Mouse (Mus musculus): ENCODE results near the gene Atxn2l. TPM values are rescaled to one million over a fixed set of nuclear protein-coding genes. Genes with fewer than 3 reads are reported as not detected.

Atxn2l gene
- polyA plus RNA-seq, 1 experiment from 2014 or later, result 22.1 TPM

- Histone ChIP-seq H3K36me3 (ENCODE audit: insufficient read depth, low read length) (no peaks in the 10 kb centered on the region), H3K4me2 (replicated peaks; ENCODE audit: low read depth, low read length) (no peak overlapping the region), H3K4me3 (ENCODE audit: low read depth, low read length) (no peak overlapping the region), H3K4me1 (ENCODE audit: insufficient read depth, low read depth, low read length) (no peaks in the 10 kb centered on the region; the same call in 1 of the 2 replicates), H3K9me3 (ENCODE audit: low read length) (no peaks in the 10 kb centered on the region), H3K9ac (replicated peaks; ENCODE audit: low read depth) (no peak overlapping the region), H3K27ac (ENCODE audit: low read length) (no peak overlapping the region), H3K27me3 (replicated peaks; ENCODE audit: insufficient read depth, low read length) (no peaks in the 10 kb centered on the region)
- DNase-seq (ENCODE audit: low spot score) (no peak), ATAC-seq (no peak)
- WGBS, result 60% methylated on average over 1 of the region's 1 CpGs
- TF ChIP-seq EP300 (IDR thresholded peaks at IDR 0.05) (no peak), CTCF (IDR thresholded peaks at IDR 0.05) (no peak)
These were observed 30.2 kb upstream of the Atxn2l start for GRCm38 (mm10) chr7:126533434-126533833.

GRCm38 (mm10) chr7:126528166-126528577, 24.9 kb upstream of the Atxn2l start:
- H3K9ac ChIP-seq (replicated peaks; ENCODE audit: low read depth), result no peak overlapping the region
- ATAC-seq (no peak), DNase-seq (ENCODE audit: low spot score) (peak; percentile 81)
- WGBS, result 2% methylated on average over 1 of the region's 1 CpGs
- H3K4me1 ChIP-seq (ENCODE audit: insufficient read depth, low read depth, low read length), result no peaks in the 10 kb centered on the region
- no peak overlapping the region for H3K4me3 ChIP-seq (ENCODE audit: low read depth, low read length)
- TF ChIP-seq CTCF (IDR thresholded peaks at IDR 0.05), result peak; percentile 81
- 0 out of 2 replicates have a peak, but pooled peaks have one; percentile 17 for TF ChIP-seq EP300 (IDR thresholded peaks at IDR 0.05)
- H3K36me3 ChIP-seq (ENCODE audit: insufficient read depth, low read length), result no peaks in the 10 kb centered on the region
- H3K27ac ChIP-seq (ENCODE audit: low read length), result no peak overlapping the region
- no peaks in the 10 kb centered on the region for H3K9me3 ChIP-seq (ENCODE audit: low read length)
- no peak overlapping the region for H3K4me2 ChIP-seq (replicated peaks; ENCODE audit: low read depth, low read length)
- H3K27me3 ChIP-seq (replicated peaks; ENCODE audit: insufficient read depth, low read length), result no peaks in the 10 kb centered on the region

- no peaks in the 10 kb centered on the region for H3K9me3 ChIP-seq (ENCODE audit: low read length)
- ATAC-seq (peak; percentile 43; the same call in 1 of the 2 replicates), DNase-seq (ENCODE audit: low spot score) (no peak)
- H3K36me3 ChIP-seq (ENCODE audit: insufficient read depth, low read length), result no peaks in the 10 kb centered on the region
- H3K27me3 ChIP-seq (replicated peaks; ENCODE audit: insufficient read depth, low read length), result no peaks in the 10 kb centered on the region
- no peak overlapping the region for H3K9ac ChIP-seq (replicated peaks; ENCODE audit: low read depth)
- H3K4me3 ChIP-seq (ENCODE audit: low read depth, low read length), result no peak overlapping the region
- H3K27ac ChIP-seq (ENCODE audit: low read length), result no peak overlapping the region
- H3K4me2 ChIP-seq (replicated peaks; ENCODE audit: low read depth, low read length), result no peak overlapping the region
- no peaks in the 10 kb centered on the region for H3K4me1 ChIP-seq (ENCODE audit: insufficient read depth, low read depth, low read length)
- TF ChIP-seq EP300 (IDR thresholded peaks at IDR 0.05) (no peak), CTCF (IDR thresholded peaks at IDR 0.05) (no peak)
- WGBS, result 53% methylated on average over 3 of the region's 3 CpGs
These were observed 20.1 kb upstream of the Atxn2l start for GRCm38 (mm10) chr7:126523316-126523715.

- 41% methylated on average over 2 of the region's 2 CpGs for WGBS
- TF ChIP-seq EP300 (IDR thresholded peaks at IDR 0.05) (no peak), CTCF (IDR thresholded peaks at IDR 0.05) (peak; percentile 41)
- H3K27me3 ChIP-seq (replicated peaks; ENCODE audit: insufficient read depth, low read length), result no peaks in the 10 kb centered on the region
- H3K4me3 ChIP-seq (ENCODE audit: low read depth, low read length), result no peak overlapping the region
- no peaks in the 10 kb centered on the region for H3K4me1 ChIP-seq (ENCODE audit: insufficient read depth, low read depth, low read length)
- DNase-seq (ENCODE audit: low spot score) (peak; percentile 35), ATAC-seq (peak; percentile 65)
- no peak overlapping the region for H3K4me2 ChIP-seq (replicated peaks; ENCODE audit: low read depth, low read length)
- H3K36me3 ChIP-seq (ENCODE audit: insufficient read depth, low read length), result no peaks in the 10 kb centered on the region
- no peak overlapping the region for H3K9ac ChIP-seq (replicated peaks; ENCODE audit: low read depth)
- H3K9me3 ChIP-seq (ENCODE audit: low read length), result no peaks in the 10 kb centered on the region
- peak overlapping the region; percentile 34; the same call in 1 of the 2 replicates for H3K27ac ChIP-seq (ENCODE audit: low read length)
These were observed 16.3 kb upstream of the Atxn2l start for GRCm38 (mm10) chr7:126519513-126519912.

- 79% methylated on average over 5 of the region's 5 CpGs for WGBS
- ATAC-seq (no peak), DNase-seq (ENCODE audit: low spot score) (no peak)
- Histone ChIP-seq H3K9me3 (ENCODE audit: low read length) (no peaks in the 10 kb centered on the region), H3K9ac (replicated peaks; ENCODE audit: low read depth) (no peak overlapping the region), H3K27ac (ENCODE audit: low read length) (no peak overlapping the region), H3K36me3 (ENCODE audit: insufficient read depth, low read length) (no peaks in the 10 kb centered on the region), H3K4me2 (replicated peaks; ENCODE audit: low read depth, low read length) (no peak overlapping the region), H3K4me3 (ENCODE audit: low read depth, low read length) (no peak overlapping the region), H3K27me3 (replicated peaks; ENCODE audit: insufficient read depth, low read length) (no peaks in the 10 kb centered on the region), H3K4me1 (ENCODE audit: insufficient read depth, low read depth, low read length) (no peaks in the 10 kb centered on the region)
- TF ChIP-seq CTCF (IDR thresholded peaks at IDR 0.05), result no peak
- no peak for TF ChIP-seq EP300 (IDR thresholded peaks at IDR 0.05)
These were observed 15.2 kb upstream of the Atxn2l start for GRCm38 (mm10) chr7:126518261-126518941.

GRCm38 (mm10) chr7:126511287-126511686, 8.1 kb upstream of the Atxn2l start:
- ATAC-seq (no peak; the same call in 1 of the 2 replicates), DNase-seq (ENCODE audit: low spot score) (no peak)
- H3K9ac ChIP-seq (replicated peaks; ENCODE audit: low read depth), result no peak overlapping the region
- no peak overlapping the region for H3K4me2 ChIP-seq (replicated peaks; ENCODE audit: low read depth, low read length)
- H3K4me3 ChIP-seq (ENCODE audit: low read depth, low read length), result no peak overlapping the region
- TF ChIP-seq CTCF (IDR thresholded peaks at IDR 0.05), result no peak
- no peak for TF ChIP-seq EP300 (IDR thresholded peaks at IDR 0.05)
- no peaks in the 10 kb centered on the region for H3K36me3 ChIP-seq (ENCODE audit: insufficient read depth, low read length)
- H3K27ac ChIP-seq (ENCODE audit: low read length), result no peak overlapping the region
- H3K27me3 ChIP-seq (replicated peaks; ENCODE audit: insufficient read depth, low read length), result no peaks in the 10 kb centered on the region
- H3K4me1 ChIP-seq (ENCODE audit: insufficient read depth, low read depth, low read length), result no peaks in the 10 kb centered on the region
- H3K9me3 ChIP-seq (ENCODE audit: low read length), result no peaks in the 10 kb centered on the region
- 55% methylated on average over 3 of the region's 3 CpGs for WGBS
